Mouse (Mus musculus) lung, postnatal 0 days (tissue): ENCODE measurements at regions not wholly inside any gene's neighbourhood (a gene's known extent, or its start where the extent isn't known, plus 50 kb on each side); places are given as distances from the start of the nearest gene placed in this dataset.

Experiments
- CTCF ChIP-seq: IDR thresholded peaks from 2 replicates; pipeline ENCODE4 v1.5.1; 2016; ENCODE audit warnings: antibody characterized with exemption, mild to moderate bottlenecking
- EP300 ChIP-seq: IDR thresholded peaks from 2 replicates; pipeline ENCODE4 v1.6.1; 2016; ENCODE audit warnings: antibody characterized with exemption, mild to moderate bottlenecking, control low read depth

GRCm38 (mm10) chr8:10784481-10784880, 223.8 kb downstream of the Irs2 start:
- TF ChIP-seq CTCF (no peak), EP300 (no peak)
